Comparison of ENCODE assay signal across 9 mouse cellular contexts in genomic region chr3:50304137-50304536, GRCm38 (mm10).
A peak's percentile ranks its signal among the peaks of the same experiment; 100 is the strongest.
DNase-seq lines count a peak whose midpoint lies in the region; ATAC-seq and TF ChIP-seq lines count a peak whose summit lies in the region.
"Had no signal": no experiment of that assay in that cellular context is flagged by ENCODE, and none has a peak within 500 bp of the region (broad histone marks: within the 10 kb centered on the region; RNA-seq: fewer than 3 reads in every experiment).

No protein-coding gene starts in this region.

- H3K36me3 ChIP-seq in heart, postnatal 0 days (replicated peaks; ENCODE audit: control insufficient read depth, insufficient read depth, low read length) = no peaks in the 10 kb centered on the region
- H3K36me3 ChIP-seq in midbrain, embryonic 16.5 days (ENCODE audit: control insufficient read depth, insufficient read depth, low read length) = no peaks in the 10 kb centered on the region
- H3K36me3 ChIP-seq: neural tube, embryonic 12.5 days had no signal

- H3K4me2 ChIP-seq in heart, postnatal 0 days (ENCODE audit: low read depth, low read length) = no peak overlapping the region
- no peak overlapping the region for H3K4me2 ChIP-seq in midbrain, embryonic 16.5 days (ENCODE audit: low read length)
- H3K4me2 ChIP-seq: neural tube, embryonic 12.5 days had no signal

- intact Hi-C loops in heart, postnatal 25 days (cut with DNase I) = loop anchor here (2.0 to 5.0 kb wide), 5 partner anchors 77 to 1212 kb away; no protein-coding TSS in a partner anchor

- TF ChIP-seq EP300 in heart, postnatal 0 days (IDR thresholded peaks at IDR 0.05; ENCODE audit: low read depth) = no peak

- no peak for ATAC-seq in heart, postnatal 0 days (ENCODE audit: insufficient read depth, low read depth)
- ATAC-seq in midbrain, embryonic 16.5 days = no peak

- no peak overlapping the region for H3K4me3 ChIP-seq in heart, postnatal 0 days (ENCODE audit: low read depth, low read length)
- no peak overlapping the region for H3K4me3 ChIP-seq in midbrain, embryonic 16.5 days (ENCODE audit: low read depth, low read length)
- H3K4me3 ChIP-seq: neural tube, embryonic 12.5 days had no signal

- peak; percentile 27 for DNase-seq in heart, postnatal 0 days (ENCODE audit: low spot score)
- no peak for DNase-seq in heart, postnatal 25 days (ENCODE audit: low spot score)
- peak; percentile 47 for DNase-seq in urinary bladder, postnatal 14 days (ENCODE audit: low spot score)
- DNase-seq in urinary bladder, postnatal 10 days (ENCODE audit: low spot score) = no peak
- DNase-seq in cerebellum, postnatal 10 days = peak; percentile 66 to 67
- DNase-seq in kidney, postnatal 10 days = peak; percentile 56
- DNase-seq in skeletal muscle tissue, adult 2 months (ENCODE audit: low read depth, low spot score) = peak; percentile 6

- H3K9ac ChIP-seq in heart, postnatal 0 days (replicated peaks; ENCODE audit: low read depth, low read length) = no peak overlapping the region
- H3K9ac ChIP-seq in midbrain, embryonic 16.5 days (ENCODE audit: low read depth, low read length) = no peak overlapping the region
- H3K9ac ChIP-seq: neural tube, embryonic 12.5 days had no signal

- 36% methylated on average over 4 of the region's 4 CpGs for WGBS in heart, postnatal 0 days
- WGBS in midbrain, embryonic 16.5 days = 55% methylated on average over 4 of the region's 4 CpGs

- no peaks in the 10 kb centered on the region for H3K9me3 ChIP-seq in heart, postnatal 0 days (replicated peaks; ENCODE audit: control insufficient read depth, low read length)
- no peaks in the 10 kb centered on the region for H3K9me3 ChIP-seq in midbrain, embryonic 16.5 days (replicated peaks; ENCODE audit: control insufficient read depth, low read length, poor library complexity, severe bottlenecking)
- H3K9me3 ChIP-seq: neural tube, embryonic 12.5 days had no signal

- TF ChIP-seq CTCF in heart, postnatal 0 days (IDR thresholded peaks at IDR 0.05; ENCODE audit: low read depth) = peak; percentile 76

- H3K27me3 ChIP-seq in heart, postnatal 0 days (ENCODE audit: control insufficient read depth, insufficient read depth, low read length) = no peaks in the 10 kb centered on the region
- H3K27me3 ChIP-seq in midbrain, embryonic 16.5 days (ENCODE audit: control insufficient read depth, insufficient read depth, low read depth, low read length) = no peaks in the 10 kb centered on the region
- H3K27me3 ChIP-seq: neural tube, embryonic 12.5 days had no signal

- no peaks in the 10 kb centered on the region for H3K4me1 ChIP-seq in heart, postnatal 0 days (ENCODE audit: control insufficient read depth, insufficient read depth)
- H3K4me1 ChIP-seq in midbrain, embryonic 16.5 days (ENCODE audit: control insufficient read depth, insufficient read depth, low read length) = peaks cover 11% of the 10 kb centered on the region; the same call in 1 of the 2 replicates

- no peak overlapping the region for H3K27ac ChIP-seq in heart, postnatal 0 days (ENCODE audit: low read depth)
- H3K27ac ChIP-seq in midbrain, embryonic 16.5 days (ENCODE audit: low read length) = no peak overlapping the region
- H3K27ac ChIP-seq: neural tube, embryonic 12.5 days had no signal

Comparison
In these comparisons a context has a peak if more than half of its experiments do, and no peak if none do; other contexts are left out.
1. DNase-seq: peak in heart, postnatal 0 days (single experiment), urinary bladder, postnatal 14 days (single experiment), cerebellum, postnatal 10 days (2 of 2), kidney, postnatal 10 days (single experiment) and skeletal muscle tissue, adult 2 months (single experiment); none in heart, postnatal 25 days (single experiment) and urinary bladder, postnatal 10 days (single experiment).